In the genomic region with DNA sequence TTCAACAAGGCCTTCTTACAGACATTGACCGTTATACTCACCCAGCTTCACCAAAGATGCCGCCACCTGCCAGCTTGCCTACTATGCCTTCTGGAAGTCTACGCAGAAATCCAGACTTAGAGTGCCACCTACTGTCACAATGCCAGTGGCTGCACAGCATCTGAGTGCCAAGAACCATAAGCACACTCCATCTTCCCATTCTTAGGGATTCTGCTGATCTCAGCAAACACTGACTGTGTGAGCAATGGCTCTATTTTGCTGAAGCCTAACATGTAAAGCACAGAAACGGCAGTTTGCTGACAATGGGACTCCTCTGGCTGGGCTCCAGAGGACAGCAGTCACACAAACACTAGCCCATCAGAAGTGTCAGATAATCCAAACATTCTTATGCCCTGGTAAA, we compare ENCODE assay signal across 9 mouse cellular contexts. TPM values are rescaled to one million over a fixed set of nuclear protein-coding genes. Genes with fewer than 3 reads are reported as not detected.
DNase-seq lines count a peak whose midpoint lies in the region; ATAC-seq and TF ChIP-seq lines count a peak whose summit lies in the region.
"Had no signal": no experiment of that assay in that cellular context is flagged by ENCODE, and none has a peak within 500 bp of the region (broad histone marks: within the 10 kb centered on the region; RNA-seq: fewer than 3 reads in every experiment).

No protein-coding gene starts in this region.

- no peak overlapping the region for H3K27ac ChIP-seq in kidney, postnatal 0 days
- H3K27ac ChIP-seq in liver, postnatal 0 days (ENCODE audit: low read depth): no peak overlapping the region
- H3K27ac ChIP-seq: liver, embryonic 13.5 days had no signal

- WGBS in kidney, postnatal 0 days: 38% methylated on average over 4 of the region's 4 CpGs
- 46% methylated on average over 4 of the region's 4 CpGs for WGBS in liver, postnatal 0 days (ENCODE audit: insufficient replicate concordance)

- no peak for ATAC-seq in kidney, postnatal 0 days (replicated peaks; ENCODE audit: low FRiP score, low read depth)
- no peak for ATAC-seq in liver, postnatal 0 days

- intact Hi-C loops in gastrocnemius, postnatal 36 days (cut with DNase I): no loop called here

- TF ChIP-seq CTCF in kidney, postnatal 0 days (IDR thresholded peaks at IDR 0.05; ENCODE audit: low read depth): peak; percentile 65
- TF ChIP-seq CTCF in liver, postnatal 0 days (IDR thresholded peaks at IDR 0.05; ENCODE audit: low read depth): peak; percentile 58

- no peak for TF ChIP-seq EP300 in liver, postnatal 0 days (IDR thresholded peaks at IDR 0.05; ENCODE audit: low read depth)

- no peak overlapping the region for H3K9ac ChIP-seq in kidney, postnatal 0 days (ENCODE audit: low read depth, low read length)
- no peak overlapping the region for H3K9ac ChIP-seq in liver, postnatal 0 days (replicated peaks)
- H3K9ac ChIP-seq: liver, embryonic 13.5 days had no signal

- H3K4me3 ChIP-seq in kidney, postnatal 0 days (replicated peaks; ENCODE audit: low read depth, low read length): no peak overlapping the region
- H3K4me3 ChIP-seq in liver, postnatal 0 days (ENCODE audit: low read depth, low read length): no peak overlapping the region
- H3K4me3 ChIP-seq: liver, embryonic 13.5 days had no signal

- no peaks in the 10 kb centered on the region for H3K36me3 ChIP-seq in kidney, postnatal 0 days (ENCODE audit: insufficient read depth, low read length)
- H3K36me3 ChIP-seq in liver, postnatal 0 days (replicated peaks; ENCODE audit: insufficient read depth, low read length): no peaks in the 10 kb centered on the region
- H3K36me3 ChIP-seq: liver, embryonic 13.5 days had no signal

- no peaks in the 10 kb centered on the region for H3K4me1 ChIP-seq in kidney, postnatal 0 days (replicated peaks; ENCODE audit: insufficient read depth, low read length)
- H3K4me1 ChIP-seq in liver, postnatal 0 days (ENCODE audit: insufficient read depth): no peaks in the 10 kb centered on the region
- H3K4me1 ChIP-seq: liver, embryonic 13.5 days had no signal

- H3K4me2 ChIP-seq in kidney, postnatal 0 days (ENCODE audit: low read length): no peak overlapping the region
- H3K4me2 ChIP-seq in liver, postnatal 0 days (ENCODE audit: low read depth, low read length): no peak overlapping the region
- H3K4me2 ChIP-seq: liver, embryonic 13.5 days had no signal

- peak; percentile 4 for DNase-seq in kidney, adult 9 months
- DNase-seq in kidney, adult 8-10 months: no peak
- DNase-seq in adipocyte (ENCODE audit: low spot score): peak; percentile 11
- peak; percentile 42 for DNase-seq in embryo, embryonic 9.5 days (ENCODE audit: extremely low spot score)
- peak; percentile 48 for DNase-seq in kidney, postnatal 0 days (ENCODE audit: low spot score)
- peak; percentile 21 for DNase-seq in liver, postnatal 0 days
- peak; percentile 66 to 74 for DNase-seq in right cerebral cortex, postnatal 10 days (ENCODE audit: low spot score in 2 of 2)
- no peak for DNase-seq in gastrocnemius, postnatal 36 days
- DNase-seq: liver, embryonic 13.5 days had no signal

- H3K27me3 ChIP-seq in kidney, postnatal 0 days (ENCODE audit: insufficient read depth, low read length): no peaks in the 10 kb centered on the region
- H3K27me3 ChIP-seq in liver, postnatal 0 days (ENCODE audit: insufficient read depth, low read length): no peaks in the 10 kb centered on the region
- H3K27me3 ChIP-seq: liver, embryonic 13.5 days had no signal

- H3K9me3 ChIP-seq in kidney, postnatal 0 days (replicated peaks; ENCODE audit: low read length): no peaks in the 10 kb centered on the region
- no peaks in the 10 kb centered on the region for H3K9me3 ChIP-seq in liver, postnatal 0 days (ENCODE audit: low read length)
- H3K9me3 ChIP-seq: liver, embryonic 13.5 days had no signal

RNA-seq across cellular contexts. Expression of a gene that starts 5.7 kb away (rescaled TPM):
- not detected in 2 replicates for polyA plus RNA-seq in kidney, postnatal 0 days (2015; fragmentation: Nextera tagmentation; extraction: Ambion mirVana)
- polyA plus RNA-seq in liver, postnatal 0 days (2015; fragmentation: Nextera tagmentation; extraction: Ambion mirVana): not detected in 2 replicates
- not detected for total RNA-seq in gastrocnemius, postnatal 36 days (2021)
- polyA plus RNA-seq: liver, embryonic 13.5 days had no signal

RNA-seq across cellular contexts. Expression of a gene that starts 30.4 kb away (rescaled TPM):
- 0.11 TPM in 1 of 2 replicates, not detected in the other for polyA plus RNA-seq in kidney, postnatal 0 days (2015; fragmentation: Nextera tagmentation; extraction: Ambion mirVana)
- polyA plus RNA-seq in liver, postnatal 0 days (2015; fragmentation: Nextera tagmentation; extraction: Ambion mirVana): not detected in 2 replicates
- not detected for total RNA-seq in gastrocnemius, postnatal 36 days (2021)
- polyA plus RNA-seq: liver, embryonic 13.5 days had no signal

RNA-seq across cellular contexts. Expression of a gene that starts 39.7 kb away (rescaled TPM):
- polyA plus RNA-seq in kidney, postnatal 0 days (2015; fragmentation: Nextera tagmentation; extraction: Ambion mirVana): not detected in 2 replicates
- polyA plus RNA-seq in liver, postnatal 0 days (2015; fragmentation: Nextera tagmentation; extraction: Ambion mirVana): not detected in 2 replicates
- not detected for total RNA-seq in gastrocnemius, postnatal 36 days (2021)
- polyA plus RNA-seq: liver, embryonic 13.5 days had no signal

RNA-seq across cellular contexts. Expression of a gene that starts 53.0 kb away (rescaled TPM):
- polyA plus RNA-seq in kidney, postnatal 0 days (2015; fragmentation: Nextera tagmentation; extraction: Ambion mirVana): 88.5 and 95.4 TPM in 2 replicates
- polyA plus RNA-seq in liver, postnatal 0 days (2015; fragmentation: Nextera tagmentation; extraction: Ambion mirVana): 145 TPM in 2 replicates
- total RNA-seq in gastrocnemius, postnatal 36 days (2021): 1 to 10 TPM; 2.0 to 2.3 TPM

Comparison
In these comparisons a context has a peak if more than half of its experiments do, and no peak if none do; other contexts are left out.
1. DNase-seq: peak in kidney, adult 9 months (single experiment), adipocyte (single experiment), embryo, embryonic 9.5 days (single experiment), kidney, postnatal 0 days (single experiment), liver, postnatal 0 days (single experiment) and right cerebral cortex, postnatal 10 days (2 of 2); none in kidney, adult 8-10 months (0 of 2) and gastrocnemius, postnatal 36 days (0 of 2).